Mouse (Mus musculus) cerebellum, adult 18-20 months (tissue): Measurements from ENCODE around the gene Pkp3.
A peak's percentile ranks its signal among the peaks of the same experiment; 100 is the strongest.

Experiments used
- DNase-seq, 2 experiments: peaks; one replicate each; pipeline ENCODE4 v3.0.0; 2021

The Pkp3 gene

GRCm38 (mm10) chr7:141094487-141095205 lies 16.6 kb downstream of the Pkp3 start:
- DNase-seq, result no peak

GRCm38 (mm10) chr7:141096021-141096420 lies 18.0 kb downstream of the Pkp3 start:
- no peak for DNase-seq

- DNase-seq, result no peak
These were observed 18.6 kb downstream of the Pkp3 start for GRCm38 (mm10) chr7:141096649-141097056.

GRCm38 (mm10) chr7:141097177-141097576 lies 19.2 kb downstream of the Pkp3 start:
- no peak for DNase-seq

GRCm38 (mm10) chr7:141099911-141100691 lies 22.1 kb downstream of the Pkp3 start, which contains the start of gene Sigirr:
TSS of gene Sigirr (minus strand) at chr7:141100572.
- DNase-seq, result peak; percentile 44 to 56

GRCm38 (mm10) chr7:141103161-141103560 lies 25.1 kb downstream of the Pkp3 start:
- no peak for DNase-seq

- no peak for DNase-seq
These were observed 37.9 kb downstream of the Pkp3 start for GRCm38 (mm10) chr7:141115874-141116273.

GRCm38 (mm10) chr7:141117636-141118035 lies 39.6 kb downstream of the Pkp3 start, which contains the start of gene Ano9:
TSS of gene Ano9 (minus strand) at chr7:141117806.
- no peak for DNase-seq

- DNase-seq, result no peak
These were observed 41.5 kb downstream of the Pkp3 start for GRCm38 (mm10) chr7:141119487-141119886.

- DNase-seq, result no peak
These were observed 42.6 kb downstream of the Pkp3 start for GRCm38 (mm10) chr7:141120605-141121004.

- DNase-seq, result no peak
These were observed 43.1 kb downstream of the Pkp3 start for GRCm38 (mm10) chr7:141121051-141121531.

- DNase-seq, result no peak
These were observed 44.2 kb downstream of the Pkp3 start, which contains the start of gene Ptdss2 for GRCm38 (mm10) chr7:141122245-141122644. TSS of gene Ptdss2 (plus strand) at chr7:141122382.

- DNase-seq, result peak; percentile 89 to 97
These were observed 44.9 kb downstream of the Pkp3 start for GRCm38 (mm10) chr7:141122689-141123516.

- no peak for DNase-seq
These were observed 45.5 kb downstream of the Pkp3 start for GRCm38 (mm10) chr7:141123517-141123856.

GRCm38 (mm10) chr7:141131024-141131820 lies 53.2 kb downstream of the Pkp3 start:
- peak; percentile 90 to 93 for DNase-seq

- DNase-seq, result no peak
These were observed 54.1 kb downstream of the Pkp3 start for GRCm38 (mm10) chr7:141131904-141132755.
